Mouse (Mus musculus) T-helper 17 cell (primary cell): Measurements from ENCODE around the gene Magix.

Source experiments
- in situ Hi-C, 2 experiments: fragments of 300-600 bp; cut with MboI, MseI; formaldehyde crosslinking; loops; 1 replicate in 1 of 2; 2 replicates in 1 of 2; pipeline ENCODE4 v1.15.1; 2025; ENCODE audit warnings: high pct_unique_total_duplicates in 2 of 2

Gene Magix

GRCm38 (mm10) chrX:7632560-7632959 is 48.5 kb downstream of the Magix start:
- in situ Hi-C loops = no loop called here
